Mouse (Mus musculus) heart, adult 2 months (tissue): ENCODE data around the gene Pigb.

Source experiments
- CTCF ChIP-seq: fragments of 200-600 bp; IDR thresholded peaks from 2 replicates; pipeline ENCODE4 v1.8.1; 2022; ENCODE audit warnings: antibody characterized with exemption, mild to moderate bottlenecking, moderate library complexity
- EP300 ChIP-seq: fragments of 200-500 bp; IDR thresholded peaks from 2 replicates; pipeline ENCODE4 v1.6.1; 2011; ENCODE audit warnings: low read depth, low read length, control low read depth; ENCODE audit not compliant: insufficient read depth
- POLR2A ChIP-seq: fragments of 200-500 bp; IDR thresholded peaks from 2 replicates; pipeline ENCODE4 v1.6.1; 2011; ENCODE audit warnings: mild to moderate bottlenecking, low read depth, low read length, control low read depth; ENCODE audit not compliant: insufficient read depth

DNA sequence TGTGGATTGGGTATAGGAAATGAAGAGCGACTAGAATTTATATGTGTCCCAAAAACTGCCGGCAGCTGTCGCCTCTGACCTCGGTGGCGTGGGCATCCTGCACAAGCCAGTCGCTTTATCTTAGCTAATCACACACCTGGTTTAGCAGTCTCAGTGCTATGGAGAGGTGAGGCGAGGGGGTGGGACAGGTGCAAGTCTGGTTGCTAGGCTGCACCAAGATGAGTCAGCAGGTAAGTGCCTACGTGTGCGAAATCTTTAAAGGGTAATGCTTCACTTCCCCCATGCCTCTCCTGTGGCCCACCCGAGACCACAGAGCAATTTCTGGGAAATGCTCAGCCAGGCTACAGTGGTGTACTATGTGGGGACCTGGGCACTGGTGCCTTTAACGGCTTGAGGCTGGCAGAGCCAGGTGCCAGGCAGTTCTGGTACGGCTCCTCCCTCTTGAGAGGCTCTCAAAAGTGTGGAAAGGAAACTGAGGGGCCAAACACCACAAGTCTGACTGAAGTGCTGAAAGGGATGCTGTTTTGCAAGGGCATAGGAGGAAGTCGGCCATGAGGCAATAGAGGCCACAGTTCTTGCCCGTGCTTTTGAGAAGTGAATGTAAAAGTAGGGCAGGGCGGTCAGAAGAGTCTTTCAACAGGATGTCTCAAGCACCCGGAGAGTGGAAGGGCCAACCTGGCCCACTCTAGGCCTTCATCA is 49.2 kb upstream of the Pigb start:
- no peak for TF ChIP-seq POLR2A
- no peak for TF ChIP-seq EP300
- TF ChIP-seq CTCF, result no peak
